Mouse (Mus musculus): ENCODE measurements around the gene Chuk. TPM values are rescaled to one million over a fixed set of nuclear protein-coding genes. Genes with fewer than 3 reads are reported as not detected.

Chuk gene
- polyA plus RNA-seq, 1 experiment from 2014 or later = 42.2 TPM

GRCm38 (mm10) chr19:44045847-44046246 lies 61.4 kb downstream of the Chuk start:
- no peak for DNase-seq (ENCODE audit: low spot score)

- no peak for DNase-seq (ENCODE audit: low spot score)
Measured at GRCm38 (mm10) chr19:44042121-44042520, 65.2 kb downstream of the Chuk start.

- peak; percentile 46 for DNase-seq (ENCODE audit: low spot score)
Measured at GRCm38 (mm10) chr19:44033396-44033795, 73.9 kb downstream of the Chuk start.

GRCm38 (mm10) chr19:44032046-44032744 lies 75.1 kb downstream of the Chuk start:
- DNase-seq (ENCODE audit: low spot score) = no peak

- no peak for DNase-seq (ENCODE audit: low spot score)
Measured at GRCm38 (mm10) chr19:44030024-44030423, 77.3 kb downstream of the Chuk start.

- DNase-seq (ENCODE audit: low spot score) = no peak
Measured at GRCm38 (mm10) chr19:44028972-44029371, 78.3 kb downstream of the Chuk start, which contains the start of gene Cyp2c23. Gene Cyp2c23, minus strand, starts transcription at chr19:44029208.

GRCm38 (mm10) chr19:44026956-44027530 lies 80.2 kb downstream of the Chuk start:
- no peak for DNase-seq (ENCODE audit: low spot score)

- no peak for DNase-seq (ENCODE audit: low spot score)
Measured at GRCm38 (mm10) chr19:44024921-44025585, 82.2 kb downstream of the Chuk start.

Other genes starting within 250 kb of the Chuk start
- gene Dnmbp, start 167.3 kb downstream of the Chuk start, polyA plus RNA-seq (2015; fragmentation: Nextera tagmentation; extraction: Ambion mirVana) = 6.2 and 7.0 TPM in 2 replicates
- gene Cpn1, start 120.9 kb downstream of the Chuk start, polyA plus RNA-seq (2015; fragmentation: Nextera tagmentation; extraction: Ambion mirVana) = 0.23 and 0.39 TPM in 2 replicates
- 0.07 TPM in 1 of 2 replicates, not detected in the other for gene Cyp2c23, start 78.3 kb downstream of the Chuk start, polyA plus RNA-seq (2015; fragmentation: Nextera tagmentation; extraction: Ambion mirVana)
- 14.0 and 15.0 TPM in 2 replicates for gene Erlin1, start 37.7 kb downstream of the Chuk start, polyA plus RNA-seq (2015; fragmentation: Nextera tagmentation; extraction: Ambion mirVana)
- 37.6 and 38.8 TPM in 2 replicates for gene Cwf19l1, start 28.4 kb upstream of the Chuk start, polyA plus RNA-seq (2015; fragmentation: Nextera tagmentation; extraction: Ambion mirVana)
- 121 and 128 TPM in 2 replicates for gene Bloc1s2, start 39.0 kb upstream of the Chuk start, polyA plus RNA-seq (2015; fragmentation: Nextera tagmentation; extraction: Ambion mirVana)
- 0.10 and 0.16 TPM in 2 replicates for gene Pkd2l1, start 85.0 kb upstream of the Chuk start, polyA plus RNA-seq (2015; fragmentation: Nextera tagmentation; extraction: Ambion mirVana)
- 0.15 and 0.29 TPM in 2 replicates for gene Scd3, start 95.8 kb upstream of the Chuk start, polyA plus RNA-seq (2015; fragmentation: Nextera tagmentation; extraction: Ambion mirVana)
- 68.8 and 69.7 TPM in 2 replicates for gene Scd2, start 186.2 kb upstream of the Chuk start, polyA plus RNA-seq (2015; fragmentation: Nextera tagmentation; extraction: Ambion mirVana)
- 0.18 TPM in 2 replicates for gene Scd4, start 225.6 kb upstream of the Chuk start, polyA plus RNA-seq (2015; fragmentation: Nextera tagmentation; extraction: Ambion mirVana)